Mouse (Mus musculus): ENCODE measurements around the gene Baiap2l1. TPM values are rescaled to one million over a fixed set of nuclear protein-coding genes. Genes with fewer than 3 reads are reported as not detected.
"Not testable (repeated sequence)": the region's sequence is repeated elsewhere in the genome, so short reads cannot be mapped to it uniquely, and the experiment has no call there.

Baiap2l1 gene
- 7.3 and 8.6 TPM in 2 replicates for polyA plus RNA-seq (2012; rRNA removed)

DNA sequence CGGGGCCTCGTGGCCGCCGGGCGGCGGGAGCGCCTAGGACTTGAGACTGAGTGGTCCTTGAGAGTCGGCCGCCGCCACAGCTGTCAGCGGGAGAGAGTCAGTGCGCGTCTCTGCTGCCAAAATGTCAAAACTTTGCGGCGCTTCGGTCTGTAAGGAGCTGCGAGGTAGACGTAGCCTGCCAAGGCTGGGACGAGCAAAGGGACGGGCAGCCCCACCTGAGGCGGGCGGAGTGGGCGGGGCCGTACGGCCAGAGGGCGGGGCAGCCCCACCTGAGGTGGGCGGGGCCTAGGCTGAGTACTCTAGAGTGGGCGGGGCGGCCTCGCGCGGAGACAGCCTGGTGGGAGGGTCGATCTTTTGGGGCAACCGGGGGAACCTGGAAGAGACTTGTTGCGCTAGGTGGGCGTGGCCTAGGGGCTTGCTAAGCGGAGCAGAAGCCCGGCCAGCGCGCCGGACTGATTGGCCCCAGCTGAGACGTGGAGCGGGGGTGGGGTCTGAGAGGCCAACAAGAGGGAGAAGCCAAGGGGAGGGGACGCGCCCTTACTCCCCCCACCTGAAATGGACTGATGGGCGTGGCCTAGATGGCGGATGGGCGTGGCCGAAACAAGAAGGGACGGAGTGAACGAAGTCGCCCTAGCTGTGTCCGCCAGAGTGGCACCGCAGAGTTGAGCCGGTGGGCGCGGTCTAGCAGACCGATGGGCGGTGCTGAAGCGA lies at the start of gene Baiap2l1:
Baiap2l1 (minus strand) TSS at position 232 of the 711 bp plus-strand sequence.
- peak; percentile 84 for DNase-seq (ENCODE audit: low spot score)

DNA sequence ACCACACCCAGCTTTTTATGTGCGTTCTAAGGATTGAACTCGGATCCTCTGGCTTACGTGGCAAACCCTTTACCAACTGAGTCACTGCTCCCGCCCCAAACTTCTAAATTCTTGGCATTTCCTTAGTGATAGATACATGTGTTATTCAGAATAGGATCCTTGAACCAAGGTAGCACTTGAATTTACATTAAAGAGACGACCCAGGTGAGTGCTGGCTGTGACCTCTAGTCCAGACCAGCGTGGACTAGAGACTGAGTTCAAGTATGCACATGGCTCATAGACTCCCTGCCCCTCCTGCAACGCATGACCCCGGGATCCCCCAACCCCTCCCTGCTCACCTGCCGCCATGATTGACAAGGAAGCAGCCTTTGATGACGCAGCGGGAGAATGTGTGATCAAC lies 48.3 kb upstream of the Baiap2l1 start:
- DNase-seq (ENCODE audit: low spot score) = no peak

DNA sequence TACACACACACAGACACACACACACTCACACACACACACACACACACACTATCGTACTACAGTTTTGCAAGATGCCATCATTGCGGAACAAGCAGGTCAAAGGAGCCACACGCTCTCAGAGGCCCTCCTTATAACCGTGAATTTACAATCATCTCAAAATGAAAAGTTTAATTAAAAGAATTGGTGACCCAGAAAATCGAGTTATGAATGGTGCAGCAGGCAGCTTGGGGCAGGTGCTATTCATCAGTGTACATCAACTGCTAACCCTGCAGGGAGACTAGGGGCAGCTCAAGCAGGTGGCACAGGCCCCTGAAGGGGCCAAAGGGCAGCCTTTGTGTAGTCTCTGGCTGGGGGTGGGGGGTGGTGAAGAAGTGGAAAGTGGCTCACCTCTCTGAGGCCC lies 42.9 kb upstream of the Baiap2l1 start:
- no peak for DNase-seq (ENCODE audit: low spot score)

DNA sequence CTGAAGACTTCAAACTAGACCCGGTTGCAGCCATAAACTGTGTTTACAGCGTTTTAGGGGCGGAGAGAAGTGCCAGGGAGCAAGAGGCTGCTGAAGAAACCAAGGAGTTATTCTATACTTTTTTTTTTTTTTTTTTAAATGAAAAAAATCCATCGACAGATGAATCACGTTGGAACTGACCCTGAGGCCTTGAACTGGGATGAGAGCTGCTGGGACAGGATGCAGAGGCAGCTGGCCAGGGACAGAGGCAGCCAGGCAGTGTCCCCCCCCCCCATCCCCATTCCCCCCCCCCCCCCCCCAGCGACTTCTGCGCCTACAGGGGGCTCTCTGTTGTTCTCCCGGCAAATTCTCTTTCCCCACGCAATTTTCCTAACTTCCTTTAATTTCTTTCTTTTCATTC lies 39.7 kb upstream of the Baiap2l1 start:
- DNase-seq (ENCODE audit: low spot score) = no peak

DNA sequence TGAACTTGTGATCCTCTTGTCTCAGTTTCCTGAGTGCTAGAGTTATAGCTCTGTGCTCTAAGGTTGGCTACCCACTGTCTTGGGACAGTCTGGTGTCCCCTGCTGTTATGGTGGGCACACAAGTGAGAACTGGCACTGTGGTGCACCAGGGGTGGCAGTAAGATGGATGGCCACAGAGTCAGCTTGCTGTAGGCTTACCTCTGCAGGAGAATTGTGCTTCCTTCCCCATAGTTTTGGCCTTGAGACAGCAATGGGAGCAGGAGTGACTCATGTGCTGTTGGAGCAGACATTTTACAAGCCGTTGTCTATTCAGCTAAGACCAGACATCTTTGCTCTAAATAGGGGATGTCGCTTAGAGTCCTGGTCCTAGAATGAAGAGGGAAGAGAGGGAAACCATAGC lies 36.2 kb upstream of the Baiap2l1 start:
- no peak for DNase-seq (ENCODE audit: low spot score)

DNA sequence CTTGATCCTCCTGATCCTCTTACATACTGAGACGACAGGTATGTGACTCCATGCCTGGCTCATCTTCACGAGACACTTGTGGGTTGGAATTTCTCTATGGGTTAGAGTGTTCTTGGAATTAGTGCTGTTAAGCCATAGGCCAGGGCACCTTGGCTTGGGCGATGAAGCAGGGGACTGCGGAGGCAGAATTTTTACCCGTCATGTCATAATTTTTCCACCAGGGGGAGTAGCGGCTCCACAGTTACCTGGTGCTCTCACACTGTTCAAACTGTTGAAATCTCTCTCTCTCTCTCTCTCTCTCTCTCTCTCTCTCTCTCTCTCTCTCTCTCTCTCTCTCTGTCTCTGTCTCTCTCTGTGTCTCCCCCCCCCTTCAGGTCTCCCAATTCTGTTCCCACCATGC lies 29.9 kb upstream of the Baiap2l1 start:
- DNase-seq (ENCODE audit: low spot score) = no peak

DNA sequence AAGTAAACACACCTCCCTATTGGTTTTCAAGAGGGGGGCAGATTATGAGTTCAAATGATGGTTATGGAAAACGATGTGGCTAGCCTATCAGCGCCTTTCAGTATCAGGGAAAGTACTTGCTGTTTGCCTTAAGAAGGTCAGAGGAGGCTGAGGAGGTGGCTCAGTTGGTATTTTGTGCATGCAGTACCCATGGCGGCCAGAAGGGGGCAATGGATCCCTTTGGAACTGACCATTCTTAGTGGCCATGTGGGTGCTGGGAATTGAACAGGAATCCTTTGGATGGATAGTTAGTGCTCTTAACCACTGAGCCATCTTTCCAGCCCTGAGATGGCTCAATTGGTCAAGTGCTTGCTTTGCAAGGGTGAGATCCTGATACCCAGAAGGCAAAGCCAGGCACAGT lies 26.0 kb upstream of the Baiap2l1 start:
- no peak for DNase-seq (ENCODE audit: low spot score)

DNA sequence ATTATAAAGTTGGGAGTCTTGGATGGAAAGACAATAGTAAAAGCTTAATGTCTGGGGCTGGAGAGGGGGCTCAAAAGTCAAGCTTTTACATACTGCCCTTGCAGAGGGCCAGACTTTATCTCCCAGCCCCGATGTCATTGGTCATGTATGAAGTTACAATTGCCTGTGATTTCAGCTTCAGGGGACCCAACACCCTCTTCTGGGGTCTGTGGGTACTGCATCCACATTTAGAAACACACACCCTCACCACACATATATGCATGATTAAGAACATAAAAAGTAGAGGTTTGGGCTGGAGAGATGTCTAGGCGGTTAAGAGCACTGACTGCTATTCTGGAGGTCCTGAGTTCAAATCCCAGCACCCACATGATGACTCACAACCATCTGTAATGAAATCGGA lies 23.9 kb upstream of the Baiap2l1 start:
- no peak for DNase-seq (ENCODE audit: low spot score)

DNA sequence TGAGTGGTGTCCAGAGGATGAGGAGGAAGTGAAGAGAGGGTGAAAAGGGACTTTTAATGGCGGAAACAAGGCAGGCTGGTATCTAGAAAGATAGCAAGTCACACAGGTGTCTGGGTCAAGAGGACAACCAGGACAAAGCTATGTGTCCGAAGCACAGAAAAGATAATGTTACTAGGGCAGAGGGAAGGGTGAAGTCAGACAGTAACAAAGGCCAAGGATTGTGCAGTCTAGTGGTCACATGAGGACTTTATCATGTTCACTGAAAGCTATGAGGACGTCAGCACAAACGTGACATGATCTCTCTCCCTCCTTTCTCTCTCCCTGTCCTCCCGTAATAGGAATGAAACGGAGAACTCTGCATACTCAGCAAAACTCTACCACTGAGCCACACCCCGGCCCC lies 22.8 kb upstream of the Baiap2l1 start:
- no peak for DNase-seq (ENCODE audit: low spot score)

DNA sequence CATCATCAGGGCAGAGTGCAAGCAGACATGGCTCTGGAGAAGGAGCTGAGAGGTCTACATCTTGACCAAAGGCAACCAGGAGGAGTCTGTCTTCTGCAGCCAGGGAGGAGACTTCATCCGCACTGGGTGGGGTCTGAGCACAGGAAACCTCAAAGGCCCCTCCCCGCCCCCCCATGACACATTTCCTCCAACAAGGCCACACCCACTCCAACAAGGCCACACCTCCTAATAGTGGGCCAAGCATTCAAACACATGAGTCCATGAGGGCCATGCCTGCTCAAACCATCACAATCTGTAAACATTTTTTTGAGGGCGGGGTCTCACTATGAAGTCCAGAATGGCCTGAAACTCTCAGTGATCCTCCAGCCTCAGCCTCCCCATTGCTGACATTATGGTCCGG lies 21.5 kb upstream of the Baiap2l1 start:
- no peak for DNase-seq (ENCODE audit: low spot score)

DNA sequence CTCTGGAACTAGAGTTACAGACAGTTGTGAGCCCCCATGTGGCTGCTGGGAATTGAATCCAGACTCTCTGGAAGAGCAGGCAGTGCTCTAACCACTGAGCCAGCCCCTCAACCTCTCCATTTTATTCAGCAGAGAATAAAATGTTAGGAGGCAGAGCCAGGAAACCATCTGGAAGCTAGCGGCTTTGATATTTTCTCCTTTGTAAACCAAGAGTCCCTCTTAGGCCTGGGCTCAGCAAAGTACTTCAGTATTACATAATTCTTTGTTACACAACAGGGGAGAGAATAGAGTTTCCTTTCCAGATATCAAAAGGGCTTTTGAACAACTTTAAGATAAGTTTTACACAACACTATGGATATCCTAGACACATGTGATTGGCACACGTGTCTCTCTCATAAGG lies 15.0 kb upstream of the Baiap2l1 start:
- no peak for DNase-seq (ENCODE audit: low spot score)

DNA sequence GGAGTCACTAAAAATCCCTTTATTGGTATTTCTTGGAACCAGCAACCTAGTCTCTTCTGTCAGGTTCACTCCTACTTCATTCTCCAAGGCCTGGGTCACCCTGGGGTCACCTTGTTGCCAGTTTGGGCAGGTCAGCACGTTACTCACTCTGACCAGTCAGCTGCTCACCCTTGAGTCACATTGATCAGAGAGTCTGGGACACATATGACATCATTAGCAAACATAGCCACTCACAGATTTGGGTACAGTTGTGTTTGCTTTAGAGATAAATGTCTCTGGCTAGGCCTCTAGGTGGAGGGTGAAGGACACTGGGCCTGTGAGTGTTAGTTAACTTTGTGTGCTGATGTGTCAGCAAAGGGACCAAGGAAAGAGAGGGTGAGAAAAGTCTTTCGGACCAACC lies 14.3 kb upstream of the Baiap2l1 start:
- DNase-seq (ENCODE audit: low spot score) = peak; percentile 29

DNA sequence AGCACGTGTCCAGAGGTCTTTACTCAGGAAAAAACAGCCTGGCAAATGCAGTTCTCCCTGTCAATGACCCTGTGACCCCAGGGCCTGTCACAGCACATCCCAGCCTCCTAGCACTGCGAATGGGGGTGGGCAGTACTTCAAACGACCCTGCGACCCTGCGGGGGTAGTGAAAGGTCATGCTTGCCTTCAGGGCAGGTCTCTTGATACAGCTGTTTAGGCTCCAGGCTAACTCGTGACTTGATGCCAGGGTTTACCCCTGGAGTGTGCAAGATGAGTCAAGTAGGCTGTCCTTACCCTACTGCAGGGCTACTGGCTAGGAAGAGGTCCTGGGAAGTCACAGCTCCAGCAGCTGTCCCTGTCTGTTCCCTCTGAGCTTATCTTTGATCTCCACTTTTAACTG lies 13.1 kb upstream of the Baiap2l1 start:
- DNase-seq (ENCODE audit: low spot score) = no peak

DNA sequence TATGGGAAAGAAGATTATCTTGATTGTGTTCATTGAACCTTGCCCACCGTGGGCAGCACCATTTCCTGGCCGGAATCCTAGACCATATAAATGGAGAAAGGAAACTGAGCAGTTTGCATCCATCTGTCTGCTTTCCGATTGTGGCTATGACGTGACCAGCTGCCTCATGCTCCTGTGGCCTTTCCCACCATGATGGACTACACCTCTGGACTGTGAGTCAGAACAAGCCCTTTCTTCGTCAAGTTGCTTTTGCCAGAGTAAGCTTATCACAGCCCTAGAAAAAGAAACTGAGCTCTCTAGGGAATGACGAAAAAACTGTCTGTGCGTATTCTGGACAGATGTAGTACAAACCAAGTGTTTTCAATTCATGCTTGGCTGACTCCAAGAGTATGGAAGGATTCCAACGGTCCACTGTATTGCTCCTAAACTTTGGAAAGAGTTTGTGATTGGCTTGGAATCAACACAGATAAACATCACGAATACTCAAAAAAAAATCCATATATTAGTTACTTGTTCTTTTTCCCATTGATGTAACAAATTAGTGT lies 10.8 kb upstream of the Baiap2l1 start:
- DNase-seq (ENCODE audit: low spot score) = no peak

DNA sequence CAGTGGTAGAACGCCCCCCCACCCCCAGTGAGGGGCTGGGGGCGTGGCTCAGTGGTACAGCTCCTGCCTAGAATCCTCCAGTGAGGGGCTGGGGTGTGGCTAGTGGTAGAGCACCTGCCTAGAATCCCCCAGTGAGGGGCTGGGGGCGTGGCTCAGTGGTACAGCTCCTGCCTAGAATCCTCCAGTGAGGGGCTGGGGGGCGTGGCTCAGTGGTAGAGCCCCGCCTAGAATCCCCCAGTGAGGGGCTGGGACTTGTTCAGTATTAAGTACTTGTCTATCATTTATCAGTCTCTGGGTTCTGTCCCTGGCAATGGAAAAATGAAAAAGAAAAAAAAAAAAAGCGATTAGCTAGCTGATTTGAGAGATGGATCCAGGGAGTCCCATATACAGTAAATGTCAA lies 8.6 kb upstream of the Baiap2l1 start:
- DNase-seq (ENCODE audit: low spot score) = not testable (repeated sequence)

DNA sequence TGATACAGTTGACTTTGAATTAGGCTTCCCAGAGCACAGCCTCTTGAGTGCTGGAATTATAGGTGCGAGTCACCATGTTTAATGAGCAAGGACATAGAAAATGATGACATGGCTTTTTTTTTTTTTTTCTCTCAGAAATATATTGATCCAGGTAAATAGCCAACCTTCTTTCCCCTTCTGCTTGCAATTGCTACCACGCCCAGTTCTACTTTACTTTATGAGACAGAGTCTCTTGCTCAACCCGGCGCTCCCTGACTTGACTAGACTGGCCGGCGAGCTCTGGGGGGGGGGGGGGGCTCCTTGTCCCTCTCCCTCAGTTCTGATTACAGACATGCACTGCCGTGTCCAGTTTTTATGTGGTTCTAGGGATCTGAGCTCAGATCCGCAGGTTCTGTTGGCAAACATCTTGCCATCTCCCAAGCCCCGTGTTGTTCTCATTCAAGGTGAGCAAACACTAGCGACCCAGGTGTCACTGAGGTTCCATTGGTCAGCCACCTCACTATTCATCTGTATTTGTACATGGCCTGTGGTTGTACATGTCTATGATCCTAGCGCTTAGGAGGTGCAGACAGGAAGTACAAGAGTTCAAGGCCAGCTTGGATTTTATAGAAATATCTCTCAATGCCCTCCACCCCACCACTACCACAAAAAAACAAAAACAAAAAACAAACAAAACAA lies 6.9 kb upstream of the Baiap2l1 start:
- no peak for DNase-seq (ENCODE audit: low spot score)

DNA sequence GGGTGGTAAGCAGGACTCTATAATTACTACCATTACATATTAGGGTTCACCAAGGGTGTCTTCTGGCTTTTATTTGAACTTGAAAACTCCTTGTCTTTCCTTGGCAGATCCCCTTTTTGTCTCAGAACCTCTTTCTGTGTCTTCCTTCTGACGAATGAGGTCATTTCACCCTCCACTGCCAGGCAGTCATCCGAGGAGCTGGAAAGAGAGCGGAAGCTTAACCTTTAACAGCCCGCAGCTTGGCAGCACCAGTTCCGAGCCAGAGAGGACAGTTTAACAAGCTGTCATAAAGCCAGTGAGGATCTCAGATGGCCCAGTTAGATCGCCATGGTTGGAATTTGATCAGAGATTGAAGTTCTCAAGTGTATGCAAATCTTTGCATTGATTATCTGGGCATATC lies 2.4 kb upstream of the Baiap2l1 start:
- DNase-seq (ENCODE audit: low spot score) = no peak

DNA sequence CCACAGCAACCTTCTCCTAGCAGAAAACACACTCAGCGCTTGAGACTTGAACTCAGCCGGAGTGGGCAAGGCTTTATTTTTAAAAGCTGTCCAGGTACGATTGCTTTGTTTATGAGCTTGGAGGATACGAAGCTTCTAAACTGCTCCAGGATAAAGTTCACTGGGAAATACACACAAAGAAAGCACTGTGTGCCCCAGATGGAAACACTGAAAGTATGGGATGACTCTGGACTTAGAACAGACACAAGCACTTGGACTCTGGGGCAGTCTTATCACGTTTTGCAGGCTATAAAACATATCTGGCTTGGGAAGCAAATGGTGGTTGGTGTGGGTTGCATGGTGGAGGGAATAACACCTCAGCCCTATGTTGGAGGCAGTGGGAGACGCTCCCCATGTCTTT lies 2.0 kb upstream of the Baiap2l1 start:
- DNase-seq (ENCODE audit: low spot score) = no peak

DNA sequence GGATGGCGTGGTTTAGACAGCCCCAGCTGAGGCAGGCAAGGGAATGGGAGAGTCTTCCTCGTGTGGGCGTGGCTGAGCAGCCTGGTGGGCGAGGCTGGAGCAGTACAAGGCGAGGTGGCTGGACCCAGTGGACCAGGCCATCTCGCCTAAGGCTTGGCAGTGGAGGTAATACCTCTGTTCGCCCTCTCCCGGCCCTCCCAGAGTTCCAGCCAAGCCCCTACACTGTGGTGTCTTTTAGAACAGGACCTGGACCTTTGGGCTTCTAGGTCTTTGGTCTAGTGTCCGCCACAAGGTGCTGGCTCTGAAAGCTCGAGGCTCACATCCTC lies 643 bp upstream of the Baiap2l1 start:
- no peak for DNase-seq (ENCODE audit: low spot score)

DNA sequence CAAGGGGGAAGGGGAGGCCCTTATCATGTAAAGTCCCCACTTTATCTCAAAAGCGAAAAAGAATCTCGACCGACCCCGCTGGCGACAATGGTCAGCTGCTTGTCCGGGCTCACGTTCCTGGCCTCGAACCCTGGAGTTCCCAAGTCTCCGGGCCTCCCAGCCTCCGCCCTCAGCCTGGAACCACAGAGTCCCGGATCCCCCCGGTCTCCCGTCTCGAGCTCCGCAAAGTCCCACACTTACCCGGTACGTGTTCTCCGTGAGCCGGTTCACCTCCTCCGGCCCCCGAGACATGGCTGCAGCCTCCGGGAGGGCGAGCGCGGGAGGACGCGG lies 396 bp downstream of the Baiap2l1 start:
- no peak for DNase-seq (ENCODE audit: low spot score)

DNA sequence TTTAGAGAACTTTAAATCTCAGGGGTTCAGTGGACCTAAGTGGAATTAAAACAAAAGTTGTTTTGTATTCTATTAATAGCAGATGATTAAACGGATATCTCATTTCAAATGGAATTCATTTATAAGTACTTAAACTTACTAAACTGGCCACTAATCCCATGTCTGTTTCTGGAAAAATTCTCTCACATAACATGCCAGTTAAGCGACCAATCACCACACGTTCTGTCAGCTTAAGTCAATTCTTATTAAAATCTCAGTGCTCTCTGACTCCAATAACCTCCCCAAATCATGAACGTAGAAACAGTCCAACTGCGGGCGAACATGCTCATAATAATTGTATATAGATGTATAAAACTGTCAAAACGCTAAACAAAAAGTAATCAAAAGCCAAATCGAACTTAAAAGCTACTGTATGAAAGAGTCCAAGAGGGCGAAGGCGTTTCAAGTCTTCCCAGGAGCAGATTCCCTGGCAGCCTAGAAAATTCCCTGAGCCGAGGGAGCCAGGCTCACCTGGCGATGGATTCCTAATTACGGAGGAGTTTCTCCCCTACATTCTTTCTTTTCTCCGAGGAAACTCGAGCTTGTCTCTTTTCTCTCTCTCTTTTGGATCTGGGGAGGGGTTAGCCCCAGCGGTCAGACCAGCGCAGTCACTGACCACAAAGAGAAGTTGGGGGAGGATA lies 996 bp downstream of the Baiap2l1 start:
- no peak for DNase-seq (ENCODE audit: low spot score)

DNA sequence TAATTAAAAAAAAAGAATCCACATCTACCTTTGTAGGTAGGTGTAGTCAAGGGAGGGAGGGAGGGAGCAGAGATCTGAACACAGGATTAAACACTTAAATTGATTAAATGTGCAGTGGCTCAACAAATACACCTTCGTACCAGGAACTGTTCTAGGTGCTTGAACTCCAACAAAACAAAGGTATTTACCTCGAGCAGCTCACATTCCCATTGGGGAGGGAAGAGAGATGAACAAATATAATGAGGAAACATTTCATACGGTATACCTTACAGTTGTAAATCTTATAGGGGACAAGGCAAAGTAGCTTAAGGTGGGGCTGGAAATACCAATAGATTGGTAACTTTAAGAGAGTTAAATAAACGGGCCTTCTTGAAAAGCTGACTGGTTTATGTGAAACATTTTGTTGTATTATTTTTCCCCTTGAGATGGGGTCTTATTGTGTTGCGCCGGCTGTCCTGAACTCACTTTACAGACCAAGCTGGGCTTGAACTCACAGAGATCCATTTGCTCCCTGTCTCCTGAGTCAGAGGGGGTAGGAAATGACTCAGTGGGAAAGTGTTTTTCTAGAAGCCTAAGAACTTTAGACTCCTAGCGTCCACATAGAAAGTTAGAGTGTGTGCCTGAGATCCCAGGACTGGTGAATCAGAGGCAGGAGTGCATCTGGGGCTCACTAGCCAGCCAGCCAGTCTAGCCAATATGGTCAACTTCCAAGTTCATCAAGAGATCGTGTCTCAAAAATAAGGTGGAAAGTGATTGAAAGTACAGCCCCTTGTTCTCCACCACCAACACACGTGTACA lies 5.5 kb downstream of the Baiap2l1 start:
- DNase-seq (ENCODE audit: low spot score) = no peak
